Mouse (Mus musculus): ENCODE results near the gene Igsf9b.

GRCm38 (mm10) chr9:27268493-27268892 lies 30.5 kb upstream of the Igsf9b start:
- no peak for TF ChIP-seq UBTF (IDR thresholded peaks at IDR 0.05; ENCODE audit: low read depth, low read length)
- TF ChIP-seq RCOR1 (conservative IDR thresholded peaks at IDR 0.05; ENCODE audit: low read depth, low read length), result no peak
- no peak for TF ChIP-seq POLR2A (IDR thresholded peaks at IDR 0.05; ENCODE audit: low read depth, low read length)
- TF ChIP-seq EP300 (IDR thresholded peaks at IDR 0.05; ENCODE audit: low read length), result no peak
- TF ChIP-seq CTCF (conservative IDR thresholded peaks at IDR 0.05 in 1 of 2, IDR thresholded peaks at IDR 0.05 in 1 of 2; ENCODE audit: low read depth in 2 of 2, low read length in 2 of 2), result no peak
- TF ChIP-seq MAFK (IDR thresholded peaks at IDR 0.05; ENCODE audit: insufficient replicate concordance, low read length), result no peak
- TF ChIP-seq USF1 (IDR thresholded peaks at IDR 0.05; ENCODE audit: low read depth, low read length), result no peak

All from CH12.LX (cell line).